Mouse (Mus musculus) neutrophil, adult 65 days (primary cell): ENCODE measurements around the gene Cyfip2. TPM values are rescaled to one million over a fixed set of nuclear protein-coding genes. Genes with fewer than 3 reads are reported as not detected.

Experiments used
- total RNA-seq: library from RNA; stranded (reverse); gene quantifications from 2 replicates; pipeline ENCODE4 v1.2.4, GENCODE M21; 2023

Gene Cyfip2
- total RNA-seq = 218 and 227 TPM in 2 replicates

DNA sequence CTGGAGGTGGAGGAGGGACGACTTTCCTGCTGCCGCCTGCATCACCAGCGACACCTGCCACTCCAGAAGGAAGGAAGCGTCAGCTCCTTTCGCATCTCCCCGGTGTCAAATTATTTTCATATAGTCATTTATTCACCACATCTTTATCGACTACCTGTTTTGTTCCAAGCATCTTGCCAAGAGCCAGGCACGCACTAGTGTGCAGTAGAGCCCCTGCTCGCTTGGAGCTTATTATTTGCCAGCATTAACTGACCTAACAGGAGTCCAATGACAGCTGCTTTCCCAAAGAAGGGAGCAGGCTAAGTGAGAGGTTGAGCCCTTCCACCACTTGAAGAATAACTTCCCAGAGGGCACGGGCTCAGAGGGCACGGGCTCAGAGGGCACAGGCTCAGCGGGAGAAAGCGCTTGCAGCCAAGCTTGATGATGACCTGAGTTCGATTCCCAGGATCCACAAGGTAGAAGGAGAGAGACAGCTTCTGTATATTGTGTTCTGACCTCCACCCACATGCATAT, at the start of gene Cyfip2:
Cyfip2 (minus strand) TSS at position 337 of the 513 bp plus-strand sequence.

DNA sequence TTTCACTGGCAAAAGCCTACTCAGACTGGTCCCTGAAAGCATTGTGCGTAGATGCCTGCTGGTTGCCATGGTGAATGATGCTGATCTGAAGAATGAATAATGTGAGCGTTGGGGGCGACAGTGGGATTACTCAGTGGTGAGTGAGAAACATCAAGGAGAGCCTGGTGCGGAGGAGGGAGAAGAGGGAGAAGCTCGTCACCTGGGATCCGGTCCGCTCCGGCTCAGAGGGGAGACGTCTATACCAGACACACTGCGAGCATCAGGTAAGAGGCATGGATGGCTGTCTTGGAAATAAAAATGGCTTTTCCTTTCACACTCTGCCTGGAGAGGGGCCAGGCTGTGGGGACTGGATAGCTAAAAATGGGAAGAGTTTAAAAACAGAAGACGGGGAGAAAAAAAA, 77.3 kb downstream of the Cyfip2 start, which contains the start of gene Fndc9:
Fndc9 (plus strand) TSS at position 198 of the 400 bp plus-strand sequence.

DNA sequence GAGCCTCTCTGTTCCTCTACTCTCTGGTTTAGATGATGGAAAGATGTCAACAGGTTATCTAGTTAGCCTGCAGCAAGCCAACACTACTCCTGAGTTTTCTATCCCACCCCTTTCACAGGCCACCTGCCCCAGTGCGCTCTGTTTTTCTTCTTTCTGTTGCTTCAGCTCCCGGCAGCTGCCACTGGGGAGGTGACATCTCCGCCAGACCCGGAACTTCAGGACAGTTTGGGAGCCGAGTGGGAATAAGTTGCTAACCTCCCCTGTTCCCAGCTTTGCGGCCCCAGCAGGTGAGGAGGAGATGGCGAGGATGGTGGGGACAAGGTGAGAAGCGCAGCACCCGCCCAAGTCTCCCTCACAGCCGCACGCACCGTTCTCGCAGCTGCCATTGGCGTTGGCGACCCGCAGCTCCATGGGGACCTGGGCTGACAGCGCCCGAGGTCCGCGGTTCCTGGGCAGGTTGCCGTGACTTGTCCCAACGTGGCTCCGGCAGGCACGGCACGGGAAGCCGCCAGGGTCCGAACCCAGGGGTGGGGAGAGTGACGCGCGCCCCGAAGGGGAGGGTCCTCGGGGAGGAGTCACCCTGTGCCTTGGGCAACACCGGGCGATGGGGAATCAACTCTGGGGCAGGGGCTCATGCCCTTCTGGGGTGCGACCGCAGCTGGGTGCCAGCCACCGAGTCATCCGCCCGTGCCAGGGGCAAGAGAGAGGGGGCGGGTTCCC, 146.6 kb downstream of the Cyfip2 start, which contains the start of gene Nipal4:
Nipal4 (minus strand) TSS at position 643 of the 720 bp plus-strand sequence.

Other genes starting within 250 kb of the Cyfip2 start
- gene Nipal4, start 146.4 kb downstream of the Cyfip2 start, total RNA-seq = not detected in 2 replicates
- gene Fndc9, start 77.3 kb downstream of the Cyfip2 start, total RNA-seq = not detected in 2 replicates
- 2.9 and 4.5 TPM in 2 replicates for gene Itk, start 76.7 kb upstream of the Cyfip2 start, total RNA-seq
- gene Fam71b, start 83.7 kb upstream of the Cyfip2 start, total RNA-seq = 0.57 and 0.64 TPM in 2 replicates
- gene Med7, start 124.1 kb upstream of the Cyfip2 start, total RNA-seq = 40.4 and 56.2 TPM in 2 replicates
- gene Havcr2, start 142.1 kb upstream of the Cyfip2 start, total RNA-seq = 0.79 and 1.3 TPM in 2 replicates
- gene Gm12169, start 211.4 kb upstream of the Cyfip2 start, total RNA-seq = not detected in 2 replicates